Mouse (Mus musculus): ENCODE measurements around the gene Cir1.

GRCm38 (mm10) chr2:73357004-73357403 lies 44.5 kb upstream of the Cir1 start:
- no peak for TF ChIP-seq CTCF (IDR thresholded peaks at IDR 0.05; ENCODE audit: borderline replicate concordance, control insufficient read depth, extremely low read depth, insufficient read depth, low read length, poor library complexity)
- no peak for TF ChIP-seq POLR2A (IDR thresholded peaks at IDR 0.05; ENCODE audit: control insufficient read depth, extremely low read depth, insufficient read depth, low read length, poor library complexity)

Measured in thymus, adult 2 months (tissue).